Mouse (Mus musculus) MEL (cell line): Measurements from ENCODE around the gene Psen2.

ENCODE experiments used
- BHLHE40 ChIP-seq: IDR thresholded peaks from 2 replicates; pipeline ENCODE4 v1.6.1; 2012; ENCODE audit warnings: low read depth, mild to moderate bottlenecking, inconsistent platforms, low read length, improper control_type of control experiment, borderline replicate concordance
- CHD2 ChIP-seq: IDR thresholded peaks from 2 replicates; pipeline ENCODE4 v1.6.1; 2011; ENCODE audit warnings: low read length, improper control_type of control experiment
- CTCF ChIP-seq, 3 experiments: IDR thresholded peaks in 2 of 3; conservative IDR thresholded peaks in 1 of 3; 2 replicates each; pipeline ENCODE4 v1.5.1; 2011 to 2012; ENCODE audit warnings: low read length in 3 of 3, low read depth in 2 of 3, mild to moderate bottlenecking in 2 of 3, improper control_type of control experiment in 1 of 3, inconsistent platforms in 1 of 3, mixed read lengths in 1 of 3, moderate library complexity in 1 of 3; ENCODE audit not compliant: control insufficient read depth in 1 of 3, insufficient read depth in 1 of 3, poor library complexity in 1 of 3, severe bottlenecking in 1 of 3
- E2F4 ChIP-seq: IDR thresholded peaks from 2 replicates; pipeline ENCODE4 v1.6.1; 2011; ENCODE audit warnings: low read depth, low read length, improper control_type of control experiment, borderline replicate concordance
- JUND ChIP-seq: IDR thresholded peaks from 2 replicates; pipeline ENCODE4 v1.6.1; 2011; ENCODE audit warnings: low read depth, mild to moderate bottlenecking, improper control_type of control experiment, low read length
- POLR2AphosphoS5 ChIP-seq: IDR thresholded peaks from 2 replicates; pipeline ENCODE4 v1.6.1; 2012; ENCODE audit warnings: low read depth, borderline replicate concordance, mild to moderate bottlenecking, inconsistent platforms, low read length, moderate library complexity, mixed read lengths
- RCOR1 ChIP-seq: IDR thresholded peaks from 2 replicates; pipeline ENCODE4 v1.6.1; 2012; ENCODE audit warnings: low read depth, mild to moderate bottlenecking, inconsistent platforms, low read length, improper control_type of control experiment
- TAL1 ChIP-seq: IDR thresholded peaks from 2 replicates; pipeline ENCODE4 v1.6.1; 2012; ENCODE audit warnings: mild to moderate bottlenecking, inconsistent platforms, low read length, moderate library complexity, mixed read lengths
- TBP ChIP-seq: IDR thresholded peaks from 2 replicates; pipeline ENCODE4 v1.8.0; 2011; ENCODE audit warnings: low read depth, low read length, improper control_type of control experiment
- USF2 ChIP-seq, 2 experiments: IDR thresholded peaks; 2 replicates each; pipeline ENCODE4 v1.6.1; 2011 to 2012; ENCODE audit warnings: improper control_type of control experiment in 2 of 2, low read length in 2 of 2, borderline replicate concordance in 1 of 2, inconsistent platforms in 1 of 2, low read depth in 1 of 2, mild to moderate bottlenecking in 1 of 2; ENCODE audit not compliant: insufficient read depth in 1 of 2

- no peak for TF ChIP-seq BHLHE40
- no peak for TF ChIP-seq JUND
- no peak for TF ChIP-seq CHD2
- TF ChIP-seq CTCF (IDR thresholded peaks at IDR 0.05 in 2 of 3, conservative IDR thresholded peaks at IDR 0.05 in 1 of 3; ENCODE audit: control insufficient read depth in 1 of 3, insufficient read depth in 1 of 3, low read depth in 2 of 3, low read length in 3 of 3, poor library complexity in 1 of 3, severe bottlenecking in 1 of 3), result no peak
- no peak for TF ChIP-seq USF2 (IDR thresholded peaks at IDR 0.05; ENCODE audit: borderline replicate concordance in 1 of 2, insufficient read depth in 1 of 2, low read depth in 1 of 2, low read length in 2 of 2)
- TF ChIP-seq POLR2AphosphoS5, result no peak
- TF ChIP-seq TAL1, result no peak; the same call in 1 of the 2 replicates
- no peak for TF ChIP-seq TBP
- no peak for TF ChIP-seq RCOR1
- no peak for TF ChIP-seq E2F4
These were observed 43.7 kb upstream of the Psen2 start for GRCm38 (mm10) chr1:180306889-180307288.
